Mouse (Mus musculus): ENCODE measurements at regions not wholly inside any gene's neighbourhood (a gene's known extent, or its start where the extent isn't known, plus 50 kb on each side); places are given as distances from the start of the nearest gene placed in this dataset.

GRCm38 (mm10) chrX:167131317-167131716 lies 77.8 kb downstream of the Tmsb4x start:
- Histone ChIP-seq H3K4me2 (ENCODE audit: low read length) (no peak overlapping the region), H3K9me3 (ENCODE audit: control insufficient read depth, low read length) (no peaks in the 10 kb centered on the region), H3K27me3 (ENCODE audit: control insufficient read depth, insufficient read depth, low read length) (peaks cover 9% of the 10 kb centered on the region), H3K9ac (replicated peaks; ENCODE audit: low read length) (no peak overlapping the region), H3K27ac (replicated peaks; ENCODE audit: low read depth, low read length) (no peak overlapping the region), H3K4me3 (replicated peaks; ENCODE audit: low read depth, low read length) (no peak overlapping the region), H3K4me1 (ENCODE audit: control insufficient read depth, insufficient read depth, low read length) (no peaks in the 10 kb centered on the region), H3K36me3 (ENCODE audit: control insufficient read depth, insufficient read depth, low read length) (no peaks in the 10 kb centered on the region)
- no peak for ATAC-seq (ENCODE audit: low FRiP score, low TSS enrichment)
- no peak for DNase-seq
- 88% methylated on average over 3 of the region's 3 CpGs for WGBS

GRCm38 (mm10) chrX:167130601-167131000 lies 78.5 kb downstream of the Tmsb4x start:
- H3K4me2 ChIP-seq (ENCODE audit: low read length), result no peak overlapping the region
- no peaks in the 10 kb centered on the region for H3K9me3 ChIP-seq (ENCODE audit: control insufficient read depth, low read length)
- WGBS, result 85% methylated on average over 5 of the region's 5 CpGs
- no peaks in the 10 kb centered on the region for H3K4me1 ChIP-seq (ENCODE audit: control insufficient read depth, insufficient read depth, low read length)
- H3K9ac ChIP-seq (replicated peaks; ENCODE audit: low read length), result no peak overlapping the region
- peaks cover 9% of the 10 kb centered on the region for H3K27me3 ChIP-seq (ENCODE audit: control insufficient read depth, insufficient read depth, low read length)
- DNase-seq, result no peak
- no peak overlapping the region for H3K4me3 ChIP-seq (replicated peaks; ENCODE audit: low read depth, low read length)
- no peak for ATAC-seq (ENCODE audit: low FRiP score, low TSS enrichment)
- no peaks in the 10 kb centered on the region for H3K36me3 ChIP-seq (ENCODE audit: control insufficient read depth, insufficient read depth, low read length)
- H3K27ac ChIP-seq (replicated peaks; ENCODE audit: low read depth, low read length), result no peak overlapping the region

DNA sequence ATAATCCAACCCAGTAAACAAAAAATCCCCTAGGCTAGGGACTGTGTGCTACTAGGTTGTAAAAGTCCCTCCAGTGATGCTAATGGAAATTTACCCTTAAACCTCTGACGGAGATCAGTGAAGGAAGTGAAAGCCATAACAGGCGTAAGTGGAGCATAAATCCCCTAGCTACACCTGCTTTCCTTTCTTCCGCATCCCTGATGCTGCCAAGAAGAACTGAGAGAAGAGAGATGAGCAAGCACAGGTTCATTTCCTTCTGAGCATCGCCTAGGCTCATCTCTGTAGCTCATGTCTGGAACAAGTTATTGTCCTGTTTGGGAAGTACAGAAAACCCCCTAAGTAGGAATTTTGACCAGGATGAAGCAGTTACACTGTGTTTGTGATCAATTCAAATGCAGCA lies 89.8 kb downstream of the Tmsb4x start:
- no peak overlapping the region for H3K4me2 ChIP-seq (ENCODE audit: low read length)
- no peaks in the 10 kb centered on the region for H3K4me1 ChIP-seq (ENCODE audit: control insufficient read depth, insufficient read depth, low read length)
- no peaks in the 10 kb centered on the region; the same call in 1 of the 2 replicates for H3K27me3 ChIP-seq (ENCODE audit: control insufficient read depth, insufficient read depth, low read length)
- ATAC-seq (ENCODE audit: low FRiP score, low TSS enrichment) (no peak), DNase-seq (no peak)
- WGBS, result 87% methylated on average over 4 of the region's 4 CpGs
- H3K4me3 ChIP-seq (replicated peaks; ENCODE audit: low read depth, low read length), result no peak overlapping the region
- H3K9me3 ChIP-seq (ENCODE audit: control insufficient read depth, low read length), result no peaks in the 10 kb centered on the region
- no peak overlapping the region for H3K9ac ChIP-seq (replicated peaks; ENCODE audit: low read length)
- H3K36me3 ChIP-seq (ENCODE audit: control insufficient read depth, insufficient read depth, low read length), result no peaks in the 10 kb centered on the region
- H3K27ac ChIP-seq (replicated peaks; ENCODE audit: low read depth, low read length), result no peak overlapping the region

DNA sequence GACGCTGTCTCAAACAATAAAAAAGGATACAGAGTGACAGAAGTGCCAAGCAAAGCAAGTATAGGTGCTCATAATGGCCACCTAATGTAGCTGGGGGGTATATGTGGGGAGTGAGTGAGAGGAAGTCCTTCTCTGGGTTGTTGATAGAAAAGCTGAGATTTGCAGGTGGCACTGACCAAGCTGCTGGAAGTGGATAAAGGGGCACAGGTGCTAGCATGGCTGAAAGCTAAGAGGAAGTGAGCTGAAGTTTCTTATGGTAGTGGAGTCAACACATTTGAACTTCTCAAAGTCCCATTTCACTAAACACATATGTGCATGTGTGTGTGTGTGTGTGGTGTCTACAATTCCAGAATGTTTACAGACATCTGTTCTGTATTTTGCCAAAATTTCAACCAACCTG lies 94.0 kb downstream of the Tmsb4x start:
- Histone ChIP-seq H3K27ac (replicated peaks; ENCODE audit: low read depth, low read length) (no peak overlapping the region), H3K4me1 (ENCODE audit: control insufficient read depth, insufficient read depth, low read length) (no peaks in the 10 kb centered on the region), H3K9ac (replicated peaks; ENCODE audit: low read length) (no peak overlapping the region), H3K36me3 (ENCODE audit: control insufficient read depth, insufficient read depth, low read length) (no peaks in the 10 kb centered on the region), H3K27me3 (ENCODE audit: control insufficient read depth, insufficient read depth, low read length) (0 out of 2 replicates have a peak, but pooled peaks cover 3% of the 10 kb centered on the region), H3K9me3 (ENCODE audit: control insufficient read depth, low read length) (no peaks in the 10 kb centered on the region), H3K4me3 (replicated peaks; ENCODE audit: low read depth, low read length) (no peak overlapping the region), H3K4me2 (ENCODE audit: low read length) (no peak overlapping the region)
- 92% methylated on average over 1 of the region's 1 CpGs for WGBS
- ATAC-seq (ENCODE audit: low FRiP score, low TSS enrichment), result no peak
- DNase-seq, result no peak

DNA sequence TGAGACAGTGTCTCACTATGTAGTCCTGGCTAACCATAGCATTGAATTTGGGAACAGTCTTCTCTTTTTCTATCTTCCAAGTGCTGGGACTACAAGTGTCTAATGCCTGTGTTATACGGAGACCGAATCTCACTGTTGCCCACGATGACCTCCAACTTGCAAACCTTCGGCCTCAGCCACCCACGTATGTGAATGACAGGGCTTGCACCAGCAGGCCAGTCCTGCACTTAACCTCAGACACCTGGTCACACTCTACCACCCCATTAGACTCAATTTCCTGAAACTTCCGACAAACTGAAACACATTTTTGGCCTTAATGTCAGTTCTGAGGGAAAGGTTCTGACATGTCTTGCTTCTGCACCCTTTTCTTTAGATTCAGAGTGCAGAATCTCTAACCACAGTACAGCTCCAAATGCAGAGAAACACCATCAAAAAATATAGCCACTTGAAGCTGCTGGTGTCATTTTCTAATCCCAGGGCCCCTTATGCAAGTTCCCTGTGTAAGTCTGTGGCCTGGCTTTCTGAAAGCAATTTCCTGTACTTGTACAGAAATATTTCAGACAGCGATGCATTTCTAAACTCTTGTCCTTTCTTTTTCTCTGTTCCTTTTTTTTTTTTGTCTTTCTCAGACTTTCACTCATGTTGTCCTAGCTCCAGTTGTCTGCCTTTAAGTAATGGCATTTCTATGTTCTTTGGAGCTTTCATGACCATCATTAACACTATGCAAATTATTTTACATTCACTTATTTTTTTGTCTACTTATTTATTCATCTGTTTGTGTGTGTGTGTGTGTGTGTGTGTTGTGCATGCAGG lies 97.8 kb downstream of the Tmsb4x start:
- Histone ChIP-seq H3K4me1 (ENCODE audit: control insufficient read depth, insufficient read depth, low read length) (no peaks in the 10 kb centered on the region), H3K4me3 (replicated peaks; ENCODE audit: low read depth, low read length) (no peak overlapping the region), H3K4me2 (ENCODE audit: low read length) (no peak overlapping the region), H3K9ac (replicated peaks; ENCODE audit: low read length) (no peak overlapping the region), H3K27ac (replicated peaks; ENCODE audit: low read depth, low read length) (no peak overlapping the region), H3K36me3 (ENCODE audit: control insufficient read depth, insufficient read depth, low read length) (no peaks in the 10 kb centered on the region), H3K9me3 (ENCODE audit: control insufficient read depth, low read length) (no peaks in the 10 kb centered on the region), H3K27me3 (ENCODE audit: control insufficient read depth, insufficient read depth, low read length) (0 out of 2 replicates have a peak, but pooled peaks cover 3% of the 10 kb centered on the region)
- 91% methylated on average over 7 of the region's 7 CpGs for WGBS
- DNase-seq (no peak), ATAC-seq (ENCODE audit: low FRiP score, low TSS enrichment) (no peak)

GRCm38 (mm10) chrX:167108356-167108755 lies 100.8 kb downstream of the Tmsb4x start:
- Histone ChIP-seq H3K27ac (replicated peaks; ENCODE audit: low read depth, low read length) (no peak overlapping the region), H3K9me3 (ENCODE audit: control insufficient read depth, low read length) (no peaks in the 10 kb centered on the region), H3K9ac (replicated peaks; ENCODE audit: low read length) (no peak overlapping the region), H3K4me2 (ENCODE audit: low read length) (no peak overlapping the region), H3K27me3 (ENCODE audit: control insufficient read depth, insufficient read depth, low read length) (0 out of 2 replicates have a peak, but pooled peaks cover 3% of the 10 kb centered on the region), H3K4me1 (ENCODE audit: control insufficient read depth, insufficient read depth, low read length) (no peaks in the 10 kb centered on the region), H3K36me3 (ENCODE audit: control insufficient read depth, insufficient read depth, low read length) (no peaks in the 10 kb centered on the region), H3K4me3 (replicated peaks; ENCODE audit: low read depth, low read length) (no peak overlapping the region)
- ATAC-seq (ENCODE audit: low FRiP score, low TSS enrichment) (no peak), DNase-seq (no peak)
- WGBS, result 97% methylated on average over 6 of the region's 6 CpGs

DNA sequence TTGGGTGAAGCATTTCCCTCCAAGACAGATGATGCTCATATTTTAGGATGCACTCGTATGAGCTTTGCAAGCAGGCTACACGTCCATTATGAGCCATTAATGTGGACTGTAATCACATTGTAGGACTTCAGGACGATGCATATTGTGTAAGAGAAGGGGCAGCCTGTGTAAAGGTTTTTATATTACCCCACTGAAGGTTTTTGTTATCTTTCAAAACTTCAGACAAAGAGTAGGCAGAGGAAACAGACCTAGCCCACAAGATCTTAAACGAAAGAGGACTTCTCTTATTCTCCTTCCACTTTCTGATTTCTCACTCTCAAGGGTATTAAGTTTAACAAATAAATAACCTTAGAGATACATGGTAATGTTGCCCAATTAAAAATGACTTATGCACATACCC lies 101.6 kb downstream of the Tmsb4x start:
- no peak for DNase-seq
- 81% methylated on average over 4 of the region's 4 CpGs for WGBS
- H3K4me2 ChIP-seq (ENCODE audit: low read length), result no peak overlapping the region
- ATAC-seq (ENCODE audit: low FRiP score, low TSS enrichment), result no peak
- H3K4me3 ChIP-seq (replicated peaks; ENCODE audit: low read depth, low read length), result no peak overlapping the region
- 0 out of 2 replicates have a peak, but pooled peaks cover 3% of the 10 kb centered on the region for H3K27me3 ChIP-seq (ENCODE audit: control insufficient read depth, insufficient read depth, low read length)
- no peak overlapping the region for H3K9ac ChIP-seq (replicated peaks; ENCODE audit: low read length)
- H3K4me1 ChIP-seq (ENCODE audit: control insufficient read depth, insufficient read depth, low read length), result no peaks in the 10 kb centered on the region
- no peaks in the 10 kb centered on the region for H3K36me3 ChIP-seq (ENCODE audit: control insufficient read depth, insufficient read depth, low read length)
- H3K9me3 ChIP-seq (ENCODE audit: control insufficient read depth, low read length), result no peaks in the 10 kb centered on the region
- no peak overlapping the region for H3K27ac ChIP-seq (replicated peaks; ENCODE audit: low read depth, low read length)

DNA sequence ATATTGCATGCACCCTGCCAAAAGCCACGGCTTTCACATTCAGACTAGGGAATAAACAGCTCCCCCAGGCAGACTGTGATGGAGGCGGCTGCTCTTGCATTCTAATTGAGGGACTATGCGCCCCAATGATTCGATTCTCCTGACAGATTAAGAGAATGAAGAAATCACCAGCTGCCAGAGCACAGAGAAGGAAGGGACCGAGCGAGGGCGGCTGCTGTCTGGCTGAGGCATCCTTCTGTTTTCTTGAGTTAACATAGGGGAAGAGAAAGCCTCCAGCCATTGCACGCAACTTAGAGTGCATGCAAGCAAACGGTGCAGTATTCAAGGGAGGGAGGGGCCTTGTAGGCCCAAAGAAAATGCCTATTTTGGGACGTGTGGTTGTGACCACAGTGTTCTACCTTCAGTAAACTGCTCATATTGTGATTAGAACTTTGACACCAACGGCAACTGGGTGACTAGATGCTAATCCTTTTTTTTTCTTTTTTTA lies 103.1 kb downstream of the Tmsb4x start:
- H3K9me3 ChIP-seq (ENCODE audit: control insufficient read depth, low read length), result no peaks in the 10 kb centered on the region
- peak; percentile 44 for DNase-seq
- H3K4me1 ChIP-seq (ENCODE audit: control insufficient read depth, insufficient read depth, low read length), result no peaks in the 10 kb centered on the region
- H3K4me2 ChIP-seq (ENCODE audit: low read length), result peak overlapping the region; percentile 10; the same call in 1 of the 2 replicates
- no peak; the same call in 1 of the 2 replicates for ATAC-seq (ENCODE audit: low FRiP score, low TSS enrichment)
- H3K4me3 ChIP-seq (replicated peaks; ENCODE audit: low read depth, low read length), result no peak overlapping the region
- 0 out of 2 replicates have a peak overlapping the region, but pooled peaks have one; percentile 41 for H3K27ac ChIP-seq (replicated peaks; ENCODE audit: low read depth, low read length)
- H3K9ac ChIP-seq (replicated peaks; ENCODE audit: low read length), result no peak overlapping the region
- H3K36me3 ChIP-seq (ENCODE audit: control insufficient read depth, insufficient read depth, low read length), result no peaks in the 10 kb centered on the region
- no peaks in the 10 kb centered on the region for H3K27me3 ChIP-seq (ENCODE audit: control insufficient read depth, insufficient read depth, low read length)
- WGBS, result 29% methylated on average over 11 of the region's 11 CpGs

GRCm38 (mm10) chrX:167105354-167105753 lies 103.8 kb downstream of the Tmsb4x start:
- WGBS, result 44% methylated on average over 4 of the region's 4 CpGs
- no peak for DNase-seq
- Histone ChIP-seq H3K27ac (replicated peaks; ENCODE audit: low read depth, low read length) (no peak overlapping the region), H3K4me2 (ENCODE audit: low read length) (no peak overlapping the region; the same call in 1 of the 2 replicates), H3K4me1 (ENCODE audit: control insufficient read depth, insufficient read depth, low read length) (no peaks in the 10 kb centered on the region), H3K27me3 (ENCODE audit: control insufficient read depth, insufficient read depth, low read length) (no peaks in the 10 kb centered on the region), H3K9ac (replicated peaks; ENCODE audit: low read length) (no peak overlapping the region), H3K4me3 (replicated peaks; ENCODE audit: low read depth, low read length) (no peak overlapping the region), H3K36me3 (ENCODE audit: control insufficient read depth, insufficient read depth, low read length) (no peaks in the 10 kb centered on the region), H3K9me3 (ENCODE audit: control insufficient read depth, low read length) (no peaks in the 10 kb centered on the region)
- ATAC-seq (ENCODE audit: low FRiP score, low TSS enrichment), result no peak
